Mouse (Mus musculus) intestine, postnatal 0 days (tissue): ENCODE measurements around the gene Csde1. TPM values are rescaled to one million over a fixed set of nuclear protein-coding genes. Genes with fewer than 3 reads are reported as not detected.

Source experiments
- ATAC-seq: fragments of 200-750 bp; cut with Nextera tagmentation; 2 replicates; pipeline ENCODE4 v1.8.0; 2017; ENCODE audit warnings: mild to moderate bottlenecking, moderate TSS enrichment, moderate library complexity
- H3K27ac ChIP-seq: fragments of 300-500 bp; sonication (generic); 2 replicates; pipeline ENCODE4 v1.5.1; 2014; ENCODE audit warnings: mild to moderate bottlenecking, low read depth, low read length, moderate library complexity
- H3K27me3 ChIP-seq: fragments of 300-500 bp; sonication (generic); replicated peaks from 2 replicates; pipeline ENCODE4 v1.6.1; 2014; ENCODE audit warnings: low read length, mixed read lengths; ENCODE audit not compliant: control insufficient read depth, insufficient read depth
- H3K36me3 ChIP-seq: fragments of 300-500 bp; sonication (generic); 2 replicates; pipeline ENCODE4 v1.6.1; 2014; ENCODE audit warnings: mild to moderate bottlenecking, moderate library complexity; ENCODE audit not compliant: control insufficient read depth, insufficient read depth
- H3K4me1 ChIP-seq: fragments of 300-500 bp; sonication (generic); replicated peaks from 2 replicates; pipeline ENCODE4 v1.6.1; 2014; ENCODE audit warnings: antibody characterized with exemption, low read length, mixed read lengths; ENCODE audit not compliant: control insufficient read depth, insufficient read depth
- H3K4me2 ChIP-seq: fragments of 300-500 bp; sonication (generic); replicated peaks from 2 replicates; pipeline ENCODE4 v1.6.1; 2014; ENCODE audit warnings: low read depth, mild to moderate bottlenecking, moderate library complexity
- H3K4me3 ChIP-seq: fragments of 300-500 bp; sonication (generic); 2 replicates; pipeline ENCODE4 v1.5.1; 2014; ENCODE audit warnings: low read depth, low read length
- H3K9ac ChIP-seq: fragments of 300-500 bp; sonication (generic); 2 replicates; pipeline ENCODE4 v1.6.1; 2014; ENCODE audit warnings: mild to moderate bottlenecking, low read depth, low read length
- H3K9me3 ChIP-seq: fragments of 300-500 bp; sonication (generic); 2 replicates; pipeline ENCODE4 v1.6.1; 2016; ENCODE audit warnings: mixed run types; ENCODE audit not compliant: control insufficient read depth
- CTCF ChIP-seq: sonication (generic); IDR thresholded peaks from 2 replicates; pipeline ENCODE4 v1.5.1; 2016; ENCODE audit warnings: low read depth, mild to moderate bottlenecking, control low read depth, antibody characterized with exemption, moderate library complexity
- WGBS: fragments of 180-500 bp; shearing (Covaris S2); extraction: QIAGEN DNeasy Blood & Tissue Kit; methylation state at CpG from one replicate; pipeline ENCODE4 v1.1.7; 2014; 5-methylcytosine and 5-hydroxymethylcytosine counted together
- polyA plus RNA-seq: library from polyadenylated mRNA; unstranded; fragments of >200 nt; fragmentation: Nextera tagmentation; extraction: Ambion mirVana; gene quantifications from 2 replicates; pipeline ENCODE4 v1.2.1, GENCODE M21; 2015

Csde1 gene
- polyA plus RNA-seq, 1 experiment from 2014 or later = 113 TPM

DNA sequence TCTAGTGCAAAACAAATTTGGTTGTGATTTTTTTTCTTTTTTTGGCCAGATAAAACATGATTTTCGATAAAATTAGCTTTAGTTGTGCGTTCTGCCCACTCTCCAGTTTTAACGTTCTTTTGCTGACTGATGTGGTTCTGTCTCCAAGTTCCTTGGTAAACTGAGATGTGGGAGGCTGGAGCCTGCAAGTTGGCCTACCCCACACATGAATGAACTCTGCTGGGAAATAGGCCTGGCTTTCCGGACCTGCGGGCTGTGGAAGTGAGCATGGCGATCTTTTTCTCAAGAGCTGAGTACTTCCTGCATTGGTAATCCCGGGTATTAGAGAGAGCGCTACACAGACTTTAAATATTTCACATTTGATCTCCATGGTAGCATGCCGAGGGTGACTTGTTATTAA lies 55.6 kb downstream of the Csde1 start:
- Histone ChIP-seq H3K27me3 (no peaks in the 10 kb centered on the region), H3K4me3 (no peak overlapping the region), H3K9ac (no peak overlapping the region), H3K9me3 (no peaks in the 10 kb centered on the region), H3K27ac (no peak overlapping the region), H3K4me2 (no peak overlapping the region), H3K36me3 (no peaks in the 10 kb centered on the region), H3K4me1 (no peaks in the 10 kb centered on the region)
- 86% methylated on average over 9 of the region's 9 CpGs for WGBS
- no peak for TF ChIP-seq CTCF
- no peak for ATAC-seq

DNA sequence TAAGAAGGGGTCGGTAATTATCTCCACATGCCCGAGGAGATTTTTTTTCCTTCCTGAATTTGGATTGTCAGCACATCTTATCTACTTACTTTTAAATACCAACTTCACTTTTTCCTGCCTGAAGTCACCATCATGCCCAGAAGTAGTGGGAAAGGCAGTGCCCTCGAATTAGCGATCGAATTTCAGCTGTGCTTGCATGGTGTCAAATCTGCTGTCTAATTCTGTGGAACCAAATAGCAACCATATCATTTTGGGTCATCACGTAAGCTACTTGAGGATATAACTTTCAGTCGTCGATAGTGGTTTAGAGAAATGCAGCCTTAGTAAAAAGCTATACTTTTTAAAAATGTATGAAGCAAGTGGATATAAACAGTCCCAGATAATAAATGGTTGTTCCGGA lies 56.2 kb downstream of the Csde1 start:
- WGBS = 88% methylated on average over 9 of the region's 9 CpGs
- Histone ChIP-seq H3K4me3 (no peak overlapping the region), H3K36me3 (no peaks in the 10 kb centered on the region), H3K27me3 (no peaks in the 10 kb centered on the region), H3K4me1 (no peaks in the 10 kb centered on the region), H3K4me2 (no peak overlapping the region), H3K9me3 (no peaks in the 10 kb centered on the region), H3K9ac (no peak overlapping the region), H3K27ac (no peak overlapping the region)
- no peak for ATAC-seq
- no peak for TF ChIP-seq CTCF

DNA sequence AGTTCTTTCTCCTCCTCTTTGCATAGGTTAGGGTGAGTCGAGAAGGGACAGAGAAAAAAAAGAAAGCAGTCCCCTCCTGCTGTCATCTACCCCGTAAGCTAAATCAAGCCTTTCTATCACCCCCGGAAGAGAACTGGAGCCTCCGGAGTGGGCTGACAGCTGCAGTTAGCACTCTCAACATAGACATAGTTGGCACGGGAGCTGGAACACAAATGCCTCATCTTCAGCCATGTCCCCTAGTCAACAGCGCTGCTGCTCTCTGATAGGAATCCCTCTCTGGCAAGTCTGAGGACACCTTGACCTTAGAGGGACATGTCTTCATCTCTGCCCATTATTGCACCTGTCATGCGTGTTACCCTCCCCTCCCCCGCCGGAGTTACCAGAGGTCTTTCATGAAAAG lies 59.1 kb downstream of the Csde1 start:
- Histone ChIP-seq H3K4me1 (no peaks in the 10 kb centered on the region), H3K9ac (no peak overlapping the region), H3K4me2 (no peak overlapping the region), H3K27me3 (no peaks in the 10 kb centered on the region), H3K27ac (no peak overlapping the region), H3K9me3 (no peaks in the 10 kb centered on the region), H3K36me3 (no peaks in the 10 kb centered on the region), H3K4me3 (no peak overlapping the region)
- no peak for TF ChIP-seq CTCF
- WGBS = 86% methylated on average over 9 of the region's 9 CpGs
- ATAC-seq = no peak

DNA sequence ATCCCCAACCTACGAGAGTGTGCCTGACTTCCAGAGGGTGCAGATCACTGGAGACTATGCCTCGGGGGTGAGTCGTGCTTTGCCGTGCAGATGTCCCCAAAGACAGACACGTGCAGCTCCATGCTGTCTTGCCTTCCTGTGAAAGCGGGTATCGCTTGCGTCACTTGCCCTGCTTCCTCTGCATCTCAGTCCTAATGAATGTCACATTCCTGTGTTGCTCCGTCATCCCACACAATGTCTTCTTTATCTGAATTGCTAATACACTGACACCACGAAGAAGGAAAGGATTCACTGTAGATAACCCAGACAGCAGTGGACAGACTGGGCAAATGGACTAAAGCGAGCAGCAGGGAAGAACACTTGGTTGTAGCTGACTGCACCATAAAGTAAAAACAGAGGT lies 60.8 kb downstream of the Csde1 start:
- Histone ChIP-seq H3K27me3 (no peaks in the 10 kb centered on the region), H3K4me3 (no peak overlapping the region), H3K4me2 (no peak overlapping the region), H3K4me1 (no peaks in the 10 kb centered on the region), H3K36me3 (no peaks in the 10 kb centered on the region), H3K27ac (no peak overlapping the region), H3K9me3 (no peaks in the 10 kb centered on the region), H3K9ac (no peak overlapping the region)
- TF ChIP-seq CTCF = no peak
- no peak for ATAC-seq
- WGBS = 71% methylated on average over 11 of the region's 11 CpGs

DNA sequence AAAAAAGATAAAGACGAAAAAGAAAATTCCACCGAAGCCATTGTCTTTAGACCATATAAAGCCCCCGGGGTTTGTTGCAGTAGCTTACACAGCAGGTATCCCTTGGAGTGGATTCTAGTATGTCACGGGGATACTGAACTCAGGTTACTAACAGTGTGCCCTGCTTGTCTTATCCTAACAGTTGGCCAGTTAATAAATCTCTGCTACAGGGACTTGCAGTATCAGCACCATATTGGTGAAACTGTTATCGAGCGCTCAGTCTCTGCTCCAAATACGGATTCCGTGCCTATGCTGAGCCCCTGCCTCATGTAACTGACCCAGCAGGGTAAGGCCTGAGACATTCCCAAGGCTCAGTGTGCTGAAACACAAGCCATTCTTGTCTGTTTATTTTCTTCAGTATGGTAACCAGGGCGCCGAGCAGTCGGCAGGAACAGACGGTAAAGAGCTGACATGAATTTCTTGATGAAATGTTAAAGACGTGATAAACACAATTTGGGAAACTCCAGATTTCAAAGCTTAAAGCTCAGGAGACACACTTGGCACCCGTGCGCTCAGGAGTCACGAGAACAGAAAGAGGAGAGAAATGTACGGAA lies 61.7 kb downstream of the Csde1 start:
- Histone ChIP-seq H3K9me3 (no peaks in the 10 kb centered on the region), H3K27ac (no peak overlapping the region), H3K4me2 (no peak overlapping the region), H3K27me3 (no peaks in the 10 kb centered on the region), H3K36me3 (no peaks in the 10 kb centered on the region), H3K9ac (no peak overlapping the region), H3K4me1 (no peaks in the 10 kb centered on the region), H3K4me3 (no peak overlapping the region)
- ATAC-seq = no peak
- TF ChIP-seq CTCF = no peak
- 81% methylated on average over 17 of the region's 17 CpGs for WGBS

DNA sequence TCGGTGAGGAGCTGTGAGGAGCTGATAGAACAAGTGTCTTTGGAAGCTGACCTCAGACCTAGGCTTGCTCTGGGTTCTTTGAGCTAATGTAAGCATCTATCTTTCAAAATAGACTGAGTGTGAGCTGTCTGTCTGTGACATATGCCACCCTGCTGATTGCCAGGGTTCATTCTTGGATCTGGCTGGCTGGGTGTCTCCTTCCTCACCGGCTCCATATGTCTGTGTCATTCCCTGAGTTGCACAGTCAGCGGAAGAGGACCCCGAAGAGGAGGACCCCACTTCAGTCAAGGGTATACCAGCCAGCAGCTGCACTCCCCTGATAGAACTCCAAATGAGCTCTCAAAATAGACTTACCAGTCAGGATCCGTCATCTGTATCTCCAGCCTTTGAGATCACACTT lies 62.5 kb downstream of the Csde1 start:
- no peak overlapping the region for H3K4me3 ChIP-seq
- TF ChIP-seq CTCF = no peak
- WGBS = 84% methylated on average over 5 of the region's 5 CpGs
- no peaks in the 10 kb centered on the region for H3K27me3 ChIP-seq
- ATAC-seq = no peak
- no peak overlapping the region for H3K27ac ChIP-seq
- no peak overlapping the region for H3K4me2 ChIP-seq
- H3K9me3 ChIP-seq = no peaks in the 10 kb centered on the region
- H3K36me3 ChIP-seq = no peaks in the 10 kb centered on the region
- H3K9ac ChIP-seq = no peak overlapping the region
- H3K4me1 ChIP-seq = no peaks in the 10 kb centered on the region

DNA sequence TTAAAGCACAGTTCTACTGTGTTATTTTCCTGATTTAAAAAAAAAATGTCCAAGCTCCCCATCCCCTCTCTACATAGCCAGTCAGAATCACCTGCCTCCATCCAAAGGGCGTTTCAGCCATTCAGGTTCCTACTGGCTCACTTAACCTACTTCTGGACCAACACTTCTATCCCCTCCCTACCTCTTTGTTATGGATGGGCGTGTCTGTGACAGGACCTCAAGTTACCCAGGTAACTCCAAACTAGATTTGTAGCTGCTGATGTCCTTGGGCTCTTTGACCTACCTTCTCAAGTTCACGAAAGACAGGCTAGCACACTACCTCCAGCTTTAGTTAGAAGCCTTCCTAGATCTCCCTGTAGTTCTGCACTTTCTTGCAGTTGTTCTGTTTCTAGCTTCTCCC lies 65.8 kb downstream of the Csde1 start:
- Histone ChIP-seq H3K27ac (no peak overlapping the region), H3K27me3 (0 out of 2 replicates have a peak, but pooled peaks cover 2% of the 10 kb centered on the region), H3K36me3 (no peaks in the 10 kb centered on the region), H3K4me2 (no peak overlapping the region), H3K4me3 (no peak overlapping the region), H3K4me1 (no peaks in the 10 kb centered on the region), H3K9me3 (no peaks in the 10 kb centered on the region), H3K9ac (no peak overlapping the region)
- ATAC-seq = no peak
- 67% methylated on average over 3 of the region's 3 CpGs for WGBS
- no peak for TF ChIP-seq CTCF
